Mouse (Mus musculus): ENCODE data around the gene Man1c1.

- TF ChIP-seq CTCF (IDR thresholded peaks at IDR 0.05; ENCODE audit: extremely low read depth, insufficient read depth, insufficient read length, insufficient replicate concordance) (no peak), POLR2A (IDR thresholded peaks at IDR 0.05; ENCODE audit: low read depth, low read length) (no peak)
These were observed 124.9 kb downstream of the Man1c1 start for GRCm38 (mm10) chr4:134579212-134579611.

Measured in spleen, adult 2 months (tissue).